Mouse (Mus musculus) gastrocnemius, postnatal 4 days (tissue): Measurements from ENCODE around the gene 4930519P11Rik. TPM values are rescaled to one million over a fixed set of nuclear protein-coding genes. Genes with fewer than 3 reads are reported as not detected.
A peak's percentile ranks its signal among the peaks of the same experiment; 100 is the strongest.

Experiments used
- DNase-seq, 2 experiments: peaks; one replicate each; pipeline ENCODE4 v3.0.0; 2021 to 2022; ENCODE audit warnings: low spot score in 2 of 2, mixed read lengths in 2 of 2
- long read RNA-seq, 2 experiments: library from polyadenylated mRNA; stranded (forward); transcript quantifications; one replicate each; pipeline ENCODE4 v2.0.0; 2021
- total RNA-seq, 2 experiments: library from RNA; stranded (reverse); gene quantifications; 2 replicates each; pipeline ENCODE4 v1.2.3; 2021

4930519P11Rik gene
- total RNA-seq = under 1 TPM; 0.60 to 0.83 TPM
- long read RNA-seq, experiment 1, partial matches to known transcripts = 0 of 1 reads
- long read RNA-seq, experiment 1, other reads (novel, unspliced or antisense) = 0 of 1 reads
- long read RNA-seq, experiment 2 = 0 reads

DNA sequence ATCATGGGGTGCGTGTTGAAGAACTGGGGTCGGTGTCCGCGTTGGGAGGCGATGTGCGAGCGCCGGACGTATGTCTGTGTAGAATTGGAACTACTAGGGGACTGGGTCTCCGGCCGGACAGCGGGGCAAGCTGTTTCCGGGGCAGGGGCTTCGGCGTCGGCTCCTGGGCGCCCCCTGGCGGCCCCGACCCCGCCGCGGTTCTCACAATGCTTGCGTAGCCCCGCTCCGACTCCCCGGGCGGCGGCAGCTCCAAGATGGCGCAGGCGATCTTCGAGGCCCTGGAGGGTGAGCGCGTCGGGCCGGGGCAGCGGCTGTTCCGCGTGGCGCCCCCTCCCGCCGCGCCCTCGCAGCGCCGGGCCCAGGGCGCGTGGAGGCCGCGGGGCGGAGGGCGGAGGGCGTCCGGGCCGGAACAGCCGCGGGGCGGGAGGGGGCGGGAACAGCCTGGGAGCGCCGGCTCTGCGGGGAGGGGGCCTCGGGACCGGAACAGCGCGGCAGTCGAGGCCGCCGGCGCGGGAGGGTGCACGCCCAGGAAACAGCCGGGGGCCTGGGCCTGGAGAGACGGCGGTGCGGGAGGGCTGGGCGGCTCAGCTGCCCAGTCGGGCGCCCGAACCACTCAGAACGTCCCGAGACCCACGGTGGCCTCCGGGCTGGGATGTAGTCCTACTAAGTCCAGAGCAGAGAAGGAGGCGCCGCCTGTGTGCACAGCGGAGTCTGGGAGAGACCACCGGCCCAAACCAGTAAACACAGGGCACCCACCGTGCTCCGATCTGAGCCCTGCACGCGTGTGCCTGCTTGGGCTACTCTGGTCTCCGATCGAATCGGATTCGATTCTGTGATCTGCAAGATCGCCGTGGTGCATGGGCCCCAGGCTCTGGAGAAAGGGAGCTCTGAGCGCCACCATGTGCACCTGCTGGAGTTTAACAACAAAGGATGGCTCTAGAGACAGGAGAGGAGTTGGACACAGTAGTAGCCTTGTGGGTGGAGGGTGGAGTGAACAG, at the start of gene 4930519P11Rik, which contains the start of gene Zfp341:
TSS of gene 4930519P11Rik (minus strand) at position 320 of the 998 bp plus-strand sequence.
TSS of gene Zfp341 (plus strand) at position 180 of the 998 bp plus-strand sequence.
- peak; percentile 82 to 91 for DNase-seq

GRCm38 (mm10) chr2:154659531-154660074, 46.4 kb upstream of the 4930519P11Rik start:
- DNase-seq = no peak

DNA sequence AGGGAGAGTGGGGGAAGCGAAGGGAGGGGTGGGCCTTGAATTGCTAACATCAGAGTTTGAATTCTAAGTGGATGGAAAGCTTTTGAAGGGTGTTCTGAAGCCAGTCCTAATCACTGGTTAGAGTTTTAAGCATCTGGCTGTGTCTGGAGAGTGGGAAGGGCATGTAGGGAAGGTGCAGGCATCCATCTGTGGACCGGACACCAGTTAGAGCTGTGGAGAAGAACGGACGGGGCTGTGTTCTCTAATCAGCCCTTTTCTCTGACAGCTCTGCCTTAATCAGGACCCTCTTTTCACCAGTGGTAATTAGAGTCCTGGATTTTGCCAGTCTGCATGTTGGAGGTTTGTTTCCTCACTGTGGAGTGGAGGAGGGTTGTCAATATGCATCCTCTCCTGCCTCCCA, 45.8 kb upstream of the 4930519P11Rik start:
- DNase-seq = no peak

DNA sequence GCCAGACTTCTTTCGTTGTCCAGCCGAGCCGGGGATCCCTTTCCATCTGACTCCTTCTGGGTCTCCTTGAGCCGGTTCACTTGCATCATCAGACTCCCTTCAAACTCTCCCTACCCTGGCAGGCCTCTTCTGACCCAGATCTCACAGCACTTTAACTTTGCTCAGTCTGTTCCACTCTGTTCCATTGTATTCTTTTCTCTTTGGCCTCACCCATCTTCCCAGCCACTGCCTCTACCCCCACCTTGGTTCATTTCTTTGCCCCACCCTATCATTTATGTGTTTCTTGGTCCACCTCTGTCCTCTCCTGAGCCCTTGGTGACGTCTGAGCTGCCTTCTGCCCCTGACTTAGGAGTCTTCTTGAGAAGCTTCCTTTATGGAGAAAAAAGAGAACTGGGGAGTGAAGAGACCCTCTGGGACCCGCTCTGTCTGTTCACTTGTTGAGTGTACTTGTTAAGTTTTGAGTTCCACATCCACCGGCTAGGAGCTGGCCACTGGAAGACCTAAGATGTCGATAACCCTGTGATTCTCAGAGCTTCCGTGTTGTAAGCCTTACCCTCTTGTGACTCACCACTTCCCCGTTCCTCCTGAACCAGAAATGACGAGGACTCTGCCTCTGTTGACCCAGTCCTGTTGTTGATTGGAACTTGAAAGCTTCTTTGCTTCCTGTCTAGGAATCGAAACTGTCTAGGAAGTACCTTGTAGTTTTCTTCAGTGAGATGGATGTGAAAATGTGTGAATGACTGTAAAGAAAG, 44.4 kb upstream of the 4930519P11Rik start:
- DNase-seq = no peak

GRCm38 (mm10) chr2:154656710-154657485, 43.7 kb upstream of the 4930519P11Rik start:
- DNase-seq = peak; percentile 95 to 97

DNA sequence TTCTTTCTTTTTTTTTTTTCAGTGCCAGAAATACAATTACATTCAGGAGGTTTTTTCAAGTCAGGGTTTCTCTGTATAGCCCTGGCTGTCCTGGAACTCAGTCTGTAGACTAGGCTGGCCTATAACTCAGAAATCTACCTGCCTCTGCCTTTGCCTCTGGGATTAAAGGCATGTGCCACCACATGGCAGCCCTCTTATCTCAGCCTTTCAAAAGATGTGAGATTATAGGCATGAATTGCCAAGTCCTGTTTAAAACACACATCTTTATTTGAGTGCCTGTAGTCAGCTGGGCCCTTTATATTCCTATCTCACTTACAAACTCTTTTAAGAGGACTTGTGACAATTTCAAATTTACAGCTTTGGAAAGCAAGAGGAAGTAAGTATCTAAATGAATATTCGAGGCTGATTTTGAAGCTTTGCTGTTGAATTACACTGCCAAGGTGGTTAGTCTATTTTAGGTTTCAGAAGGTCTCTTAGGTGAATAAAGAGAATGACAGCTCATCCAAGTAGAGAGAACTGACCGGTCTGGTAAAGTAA, 42.7 kb upstream of the 4930519P11Rik start:
- DNase-seq = no peak

DNA sequence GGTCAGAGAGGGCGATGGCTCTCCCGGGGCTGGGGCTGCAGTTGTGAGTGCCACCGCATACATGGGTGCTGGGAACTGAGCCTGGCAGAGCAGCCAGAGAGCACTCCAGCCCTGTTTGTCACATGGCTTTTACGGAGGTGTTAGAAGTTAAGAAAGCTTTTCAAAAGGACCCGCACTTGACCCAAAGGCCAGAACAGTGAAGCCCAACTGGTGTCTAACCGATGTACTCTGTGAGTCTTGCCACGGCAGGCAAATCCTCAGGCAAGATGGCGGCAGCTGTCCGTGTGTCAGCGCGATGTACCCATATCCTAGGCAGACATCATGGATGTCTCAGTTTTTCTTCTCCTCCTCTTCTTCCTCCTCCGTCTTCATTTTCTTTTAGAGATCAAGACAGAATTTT, 41.7 kb upstream of the 4930519P11Rik start:
- DNase-seq = no peak

DNA sequence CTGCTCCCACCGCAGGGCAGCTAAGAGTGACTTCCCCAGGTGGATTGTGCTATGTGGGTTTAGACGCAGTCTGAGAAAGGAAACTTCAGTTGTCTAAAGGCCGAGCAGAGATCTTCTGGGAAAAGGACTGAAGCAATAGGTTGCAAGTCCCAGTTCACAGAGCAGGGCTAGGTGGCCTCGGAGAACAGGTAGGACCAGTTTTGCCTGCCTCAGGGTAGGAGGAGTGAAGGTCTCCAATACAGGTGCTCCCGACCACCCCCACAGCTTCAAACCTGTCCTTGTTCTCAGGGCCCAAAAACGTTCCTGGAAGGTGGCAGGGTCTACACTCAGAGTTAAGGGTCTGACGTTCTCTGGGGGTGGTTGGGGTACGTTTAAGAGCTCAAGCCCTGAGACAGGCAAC, 38.1 kb upstream of the 4930519P11Rik start, which contains the start of gene Chmp4b:
TSS of gene Chmp4b (plus strand) at position 343 of the 400 bp plus-strand sequence.
- no peak for DNase-seq

GRCm38 (mm10) chr2:154650404-154650803, 37.2 kb upstream of the 4930519P11Rik start:
- no peak for DNase-seq

- DNase-seq = no peak
Measured at GRCm38 (mm10) chr2:154648086-154648485, 34.8 kb upstream of the 4930519P11Rik start.

DNA sequence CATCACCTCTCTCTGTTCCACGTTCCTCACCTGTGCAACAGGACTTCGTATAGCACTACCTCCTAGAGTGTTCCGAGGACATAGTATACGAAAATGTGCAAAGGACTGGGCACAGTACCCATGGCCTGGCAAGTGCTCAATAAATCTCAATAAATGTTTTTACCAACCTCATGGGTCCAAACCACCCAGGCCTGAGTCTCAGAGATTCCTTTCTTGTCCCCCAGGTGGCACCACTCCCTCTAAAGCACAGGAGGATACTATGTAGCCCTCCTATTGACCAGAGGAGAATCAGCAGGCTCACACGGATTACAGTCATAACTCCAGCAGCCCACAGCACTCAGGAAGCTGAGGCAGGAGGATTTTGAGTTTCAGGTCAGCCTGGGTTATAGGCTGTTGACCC, 33.4 kb upstream of the 4930519P11Rik start:
- no peak for DNase-seq

DNA sequence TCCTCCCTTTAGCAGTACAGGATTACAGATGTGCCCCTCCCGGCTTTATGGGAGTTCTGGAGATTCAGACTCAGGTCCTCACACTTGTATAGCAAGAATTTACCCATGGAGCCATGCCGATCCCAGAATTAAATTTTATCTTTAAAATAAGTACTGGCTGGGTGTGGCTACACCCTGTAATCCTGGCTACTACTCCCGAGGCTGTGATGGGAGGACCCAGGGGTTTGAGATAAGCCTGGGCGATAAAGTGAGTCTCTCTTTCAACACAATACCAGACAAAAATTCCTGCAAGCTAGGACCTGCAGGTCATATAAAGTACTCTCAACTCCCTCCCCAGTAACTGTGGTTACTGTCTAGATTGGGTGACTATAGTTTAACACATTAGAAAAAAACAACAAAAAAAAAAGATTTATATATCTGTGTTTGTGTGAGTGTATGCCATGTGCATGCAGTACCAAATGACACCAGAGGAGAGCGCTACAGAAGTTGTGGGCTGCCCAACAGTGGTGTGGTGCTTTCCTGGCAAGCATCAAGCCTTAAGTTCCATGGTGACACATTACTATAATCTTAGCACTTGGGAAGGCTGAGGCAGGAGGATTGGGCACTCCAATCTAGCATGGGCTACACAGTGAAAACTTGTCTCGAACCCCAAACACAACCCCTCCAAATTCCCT, 29.6 kb upstream of the 4930519P11Rik start:
- DNase-seq = no peak

GRCm38 (mm10) chr2:154642005-154642459, 28.8 kb upstream of the 4930519P11Rik start:
- no peak for DNase-seq

DNA sequence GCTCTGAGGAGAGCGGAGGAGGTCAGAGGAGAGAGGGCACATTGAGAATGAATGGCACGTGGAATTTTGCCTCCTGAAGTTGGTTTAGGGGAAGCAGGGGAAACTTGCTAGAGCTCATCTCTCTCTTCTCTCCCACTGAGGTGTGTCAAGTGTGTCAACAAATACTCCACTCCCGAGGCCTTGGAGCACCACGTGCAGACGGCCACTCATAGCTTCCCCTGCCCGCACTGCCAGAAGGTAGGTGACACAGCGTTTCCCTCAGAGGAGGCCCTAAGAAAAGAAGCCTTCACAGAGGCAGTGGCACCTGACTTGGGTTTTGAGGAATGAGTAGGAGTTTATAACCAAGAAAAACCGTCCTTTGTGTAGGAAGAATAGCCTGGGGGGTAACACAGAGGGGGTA, 27.9 kb upstream of the 4930519P11Rik start:
- DNase-seq = no peak

DNA sequence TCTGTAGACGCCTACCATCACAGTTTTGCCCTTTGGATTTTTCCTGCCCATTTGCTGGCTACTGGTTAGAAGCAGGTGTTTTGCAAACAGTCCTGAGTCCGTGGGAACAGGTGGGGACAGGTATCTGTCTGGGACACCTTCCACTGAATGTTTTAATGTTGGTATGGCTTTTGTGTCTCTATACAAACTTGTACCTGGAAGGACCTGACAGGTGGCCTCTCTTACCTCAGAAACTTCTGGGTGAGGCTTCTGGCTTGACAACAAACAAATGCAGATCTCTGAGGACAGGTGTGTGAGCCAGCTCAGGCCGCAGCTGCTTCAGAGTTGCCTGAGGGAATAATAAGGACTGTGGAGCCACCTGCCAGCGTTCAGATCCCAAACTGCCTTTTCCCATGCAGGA, 25.9 kb upstream of the 4930519P11Rik start:
- DNase-seq = no peak

- no peak for DNase-seq
Measured at GRCm38 (mm10) chr2:154638521-154638920, 25.3 kb upstream of the 4930519P11Rik start.

- DNase-seq = no peak
Measured at GRCm38 (mm10) chr2:154635826-154636225, 22.6 kb upstream of the 4930519P11Rik start.

DNA sequence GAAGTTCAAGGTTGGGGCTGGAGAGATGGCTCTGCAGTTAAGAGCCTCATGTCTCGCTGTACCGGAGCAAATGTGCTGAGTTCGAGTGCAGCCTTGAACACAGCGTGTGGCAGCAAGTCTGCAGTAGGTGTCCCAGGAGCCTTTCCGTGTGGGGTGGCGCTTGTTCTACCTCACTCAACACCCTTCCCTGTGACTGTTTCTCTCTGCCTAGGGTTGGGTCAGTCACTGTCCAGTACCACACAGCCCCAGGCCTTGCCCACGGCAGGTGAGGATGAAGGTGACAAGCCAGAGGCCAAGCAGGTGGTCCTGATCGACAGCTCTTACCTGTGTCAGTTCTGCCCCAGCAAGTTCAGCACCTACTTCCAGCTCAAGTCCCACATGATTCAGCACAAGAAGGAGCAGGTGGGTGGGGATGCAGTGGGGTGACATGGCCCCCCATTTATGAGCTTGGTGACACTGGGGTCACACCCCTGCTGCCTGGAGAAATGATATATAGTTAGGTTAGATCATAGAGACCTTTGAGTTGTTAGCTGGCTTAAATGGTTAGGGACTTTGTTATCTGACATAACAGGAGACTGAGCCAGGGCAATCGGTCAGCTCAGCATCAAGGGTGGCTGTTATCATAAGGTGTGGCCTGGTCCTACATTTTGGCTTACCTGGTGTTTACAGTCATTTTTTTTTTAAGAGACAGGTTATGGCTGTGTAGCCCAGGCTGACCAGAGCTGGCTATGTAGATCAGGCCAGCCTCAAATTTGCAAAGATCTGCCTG, 20.8 kb upstream of the 4930519P11Rik start:
- DNase-seq = no peak
